ENCODE assay signal across 13 mouse cellular contexts in the genomic region with DNA sequence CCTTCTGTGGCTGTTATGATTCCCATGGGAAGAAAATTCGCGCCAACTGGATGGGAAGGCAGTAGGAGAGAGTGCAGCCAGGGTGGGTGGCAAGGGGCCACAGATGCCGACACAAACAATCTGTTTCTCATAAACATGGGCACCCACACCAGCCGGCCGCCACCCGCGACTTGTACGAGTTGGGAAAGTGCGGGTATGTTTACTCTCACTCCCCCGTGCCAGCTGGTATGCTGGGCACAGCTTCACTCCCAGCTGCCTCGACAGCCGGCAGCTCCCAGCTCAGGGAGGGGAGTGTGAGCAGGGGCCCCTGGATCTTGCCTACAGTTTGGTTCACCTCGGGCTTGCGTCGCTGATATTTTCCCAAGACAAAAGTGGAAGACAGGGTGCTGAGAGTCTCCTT. TPM values are rescaled to one million over a fixed set of nuclear protein-coding genes. Genes with fewer than 3 reads are reported as not detected.
DNase-seq lines count a peak whose midpoint lies in the region; ATAC-seq and TF ChIP-seq lines count a peak whose summit lies in the region.
"Had no signal": no experiment of that assay in that cellular context is flagged by ENCODE, and none has a peak within 500 bp of the region (broad histone marks: within the 10 kb centered on the region; RNA-seq: fewer than 3 reads in every experiment).

No protein-coding gene starts in this region.

- H3K4me2 ChIP-seq in kidney, postnatal 0 days (ENCODE audit: low read length) = no peak overlapping the region
- no peak overlapping the region for H3K4me2 ChIP-seq in kidney, embryonic 14.5 days (replicated peaks; ENCODE audit: low read depth, low read length)
- H3K4me2 ChIP-seq: hindbrain, embryonic 13.5 days; liver, embryonic 12.5 days had no signal

- H3K9me3 ChIP-seq in kidney, postnatal 0 days (replicated peaks; ENCODE audit: low read length) = no peaks in the 10 kb centered on the region
- H3K9me3 ChIP-seq in kidney, embryonic 14.5 days (ENCODE audit: control insufficient read depth, low read length) = no peaks in the 10 kb centered on the region
- H3K9me3 ChIP-seq: G1E; hindbrain, embryonic 13.5 days; liver, embryonic 12.5 days; megakaryocyte, embryonic 14.5 days had no signal

- H3K36me3 ChIP-seq in kidney, postnatal 0 days (ENCODE audit: insufficient read depth, low read length) = no peaks in the 10 kb centered on the region
- no peaks in the 10 kb centered on the region for H3K36me3 ChIP-seq in kidney, embryonic 14.5 days (ENCODE audit: control insufficient read depth, insufficient read depth, low read length)
- H3K36me3 ChIP-seq: G1E; hindbrain, embryonic 13.5 days; liver, embryonic 12.5 days had no signal

- 49% methylated on average over 15 of the region's 15 CpGs for WGBS in kidney, postnatal 0 days
- 54% methylated on average over 15 of the region's 15 CpGs for WGBS in kidney, embryonic 14.5 days

- no peaks in the 10 kb centered on the region for H3K27me3 ChIP-seq in kidney, postnatal 0 days (ENCODE audit: insufficient read depth, low read length)
- no peaks in the 10 kb centered on the region for H3K27me3 ChIP-seq in kidney, embryonic 14.5 days (ENCODE audit: control insufficient read depth, insufficient read depth, low read length)

- TF ChIP-seq CTCF in kidney, postnatal 0 days (IDR thresholded peaks at IDR 0.05; ENCODE audit: low read depth) = no peak

- DNase-seq in kidney, postnatal 0 days (ENCODE audit: low spot score) = peak; percentile 37
- peak; percentile 77 to 88 for DNase-seq in frontal cortex, postnatal 36 days (ENCODE audit: low spot score in 2 of 2)
- peak; percentile 63 to 76 for DNase-seq in layer of hippocampus, postnatal 25 days (ENCODE audit: extremely low spot score in 1 of 2, low spot score in 1 of 2)
- DNase-seq in right cerebral cortex, postnatal 25 days = peak; percentile 85
- DNase-seq in Muller cell, postnatal 12 days (ENCODE audit: inconsistent ontology term) = no peak
- no peak for DNase-seq in liver
- DNase-seq: adrenal gland, postnatal 36 days; thymus, postnatal 25 days had no signal

- no peak for ATAC-seq in kidney, postnatal 0 days (replicated peaks; ENCODE audit: low FRiP score, low read depth)
- ATAC-seq in kidney, embryonic 14.5 days (ENCODE audit: low FRiP score, low TSS enrichment) = no peak
- ATAC-seq: liver, embryonic 12.5 days had no signal

- no peak overlapping the region for H3K9ac ChIP-seq in kidney, postnatal 0 days (ENCODE audit: low read depth, low read length)
- no peak overlapping the region for H3K9ac ChIP-seq in kidney, embryonic 14.5 days (ENCODE audit: low read depth, low read length)
- H3K9ac ChIP-seq: hindbrain, embryonic 13.5 days; liver, embryonic 12.5 days had no signal

- peaks cover 11% of the 10 kb centered on the region; the same call in 1 of the 2 replicates for H3K4me1 ChIP-seq in kidney, postnatal 0 days (replicated peaks; ENCODE audit: insufficient read depth, low read length)
- H3K4me1 ChIP-seq in kidney, embryonic 14.5 days (ENCODE audit: control insufficient read depth, insufficient read depth, low read length) = 0 out of 2 replicates have a peak, but pooled peaks cover 5% of the 10 kb centered on the region

- no peak overlapping the region for H3K4me3 ChIP-seq in kidney, postnatal 0 days (replicated peaks; ENCODE audit: low read depth, low read length)
- no peak overlapping the region for H3K4me3 ChIP-seq in kidney, embryonic 14.5 days (ENCODE audit: low read length)
- H3K4me3 ChIP-seq: hindbrain, embryonic 13.5 days; liver, embryonic 12.5 days; megakaryocyte, embryonic 14.5 days had no signal

- H3K27ac ChIP-seq in kidney, postnatal 0 days = no peak overlapping the region
- no peak overlapping the region for H3K27ac ChIP-seq in kidney, embryonic 14.5 days (ENCODE audit: low read depth, low read length)
- H3K27ac ChIP-seq: hindbrain, embryonic 13.5 days; liver, embryonic 12.5 days had no signal

RNA-seq across cellular contexts. Expression of a gene that starts 57.3 kb away (rescaled TPM):
- 0.64 TPM in 2 replicates for polyA plus RNA-seq in kidney, postnatal 0 days (2015; fragmentation: Nextera tagmentation; extraction: Ambion mirVana)
- 0.77 and 0.87 TPM in 2 replicates for polyA plus RNA-seq in kidney, embryonic 14.5 days (2014; fragmentation: Nextera tagmentation; extraction: Ambion mirVana)
- total RNA-seq in layer of hippocampus, postnatal 25 days (2021) = 10 to 100 TPM; 16.8 to 21.2 TPM

Comparison
In these comparisons a context has a peak if more than half of its experiments do, and no peak if none do; other contexts are left out.
1. DNase-seq: peak in kidney, postnatal 0 days (single experiment), frontal cortex, postnatal 36 days (2 of 2), layer of hippocampus, postnatal 25 days (2 of 2) and right cerebral cortex, postnatal 25 days (single experiment); none in Muller cell, postnatal 12 days (single experiment) and liver (single experiment).